Mouse (Mus musculus): ENCODE data around the gene Afmid. TPM values are rescaled to one million over a fixed set of nuclear protein-coding genes. Genes with fewer than 3 reads are reported as not detected.

Gene Afmid
- total and polyA plus RNA-seq, 3 experiments, result 5.0 to 7.5 (median 7.3) TPM

DNA sequence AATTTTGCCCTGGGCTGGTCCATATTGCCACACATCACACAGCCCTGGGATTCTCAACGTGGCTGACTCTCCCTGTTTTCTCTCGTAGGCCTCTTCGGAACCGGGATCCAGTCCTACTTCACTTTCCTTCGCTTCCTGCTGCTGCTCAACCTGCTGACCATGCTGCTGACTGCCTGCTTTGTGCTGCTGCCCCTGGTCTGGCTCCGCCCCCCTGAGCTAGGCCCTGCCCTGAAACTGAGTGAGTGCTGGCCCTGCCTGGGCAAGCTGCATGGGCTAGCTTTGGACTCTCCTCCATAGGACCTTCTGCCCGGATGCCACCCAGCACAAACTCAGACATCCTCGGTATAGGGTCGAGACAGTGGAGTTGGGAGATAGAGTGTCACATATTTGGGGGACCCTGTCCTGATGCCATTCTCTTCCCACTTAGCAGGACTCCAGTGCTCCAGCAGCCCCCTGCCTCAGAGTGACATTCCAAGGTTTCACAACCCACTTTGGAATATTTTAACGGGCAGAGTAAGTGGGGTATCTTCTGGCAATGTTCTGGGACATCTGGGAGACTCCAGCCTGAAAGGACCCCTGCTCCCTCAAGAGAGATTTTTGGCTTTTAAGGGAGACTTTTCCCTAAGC is 41.9 kb upstream of the Afmid start:
- no peak for TF ChIP-seq POLR2AphosphoS2 (IDR thresholded peaks at IDR 0.05; ENCODE audit: low read depth, low read length)
- TF ChIP-seq MAZ (IDR thresholded peaks at IDR 0.05; ENCODE audit: low read depth, low read length), result no peak
- no peak for TF ChIP-seq HCFC1 (IDR thresholded peaks at IDR 0.05; ENCODE audit: low read depth, low read length)
- in situ Hi-C loops (cut with MboI; ENCODE audit: low pct_ligation_motif_present, low pct_unique_long_range_greater_than_20kb, low sequenced_read_pairs) (no loop called here), dilution Hi-C loops (cut with MboI; ENCODE audit: extremely low pct_ligation_motif_present, extremely low pct_unique_long_range_greater_than_20kb, low sequenced_read_pairs) (no loop called here)
- no peaks in the 10 kb centered on the region for H3K79me2 ChIP-seq (replicated peaks; ENCODE audit: control insufficient read depth, extremely low read depth, insufficient read depth, poor library complexity, severe bottlenecking)
- peaks cover 0 to 34% of the 10 kb centered on the region in 2 experiments for H3K36me3 ChIP-seq (replicated peaks in 1 of 2; ENCODE audit: control insufficient read depth in 1 of 2, insufficient read depth in 1 of 2, low read length in 1 of 2)
- H3K27me3 ChIP-seq (replicated peaks), result no peaks in the 10 kb centered on the region
- peaks cover 8 to 43% of the 10 kb centered on the region in 2 experiments; a peak in 3 of 4 replicates for H3K4me1 ChIP-seq (ENCODE audit: control insufficient read depth in 1 of 2, insufficient read depth in 2 of 2)
- H3K4me3 ChIP-seq (replicated peaks in 1 of 3; ENCODE audit: low read depth in 2 of 3, low read length in 2 of 3, poor library complexity in 1 of 3), result no peak overlapping the region
- no peak overlapping the region for H3K4me2 ChIP-seq (ENCODE audit: insufficient read depth, low read depth, poor library complexity, severe bottlenecking)
- H3K9ac ChIP-seq (ENCODE audit: insufficient read depth, low read depth), result no peak overlapping the region
- no peaks in the 10 kb centered on the region for H3K9me3 ChIP-seq (replicated peaks; ENCODE audit: low read length)
- no peak for DNase-seq (ENCODE audit: extremely low read depth)
- no peak overlapping the region for H3K27ac ChIP-seq (ENCODE audit: insufficient read depth, low read depth)

DNA sequence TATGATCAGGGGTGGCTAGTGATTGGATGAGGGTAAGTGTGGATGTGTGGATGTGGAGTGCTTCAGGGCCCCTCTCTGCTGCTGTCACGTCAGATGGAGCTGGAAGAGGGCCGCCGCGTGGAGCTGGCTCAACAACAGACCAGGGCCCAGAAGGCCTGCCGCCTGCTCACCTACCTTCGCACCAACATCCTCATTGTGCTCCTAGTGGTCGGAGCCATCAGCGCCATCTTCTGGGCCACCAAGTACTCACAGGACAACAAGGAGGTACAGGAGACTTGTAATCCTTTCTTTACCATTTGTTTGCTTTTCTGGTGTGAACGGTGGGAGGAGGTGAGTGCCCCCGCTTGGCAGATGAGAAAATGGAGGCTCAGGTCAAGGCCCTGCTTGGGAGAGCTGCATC is 39.4 kb upstream of the Afmid start:
- Histone ChIP-seq H3K4me2 (ENCODE audit: insufficient read depth, low read depth, poor library complexity, severe bottlenecking) (no peak overlapping the region), H3K9ac (ENCODE audit: insufficient read depth, low read depth) (no peak overlapping the region), H3K79me2 (replicated peaks; ENCODE audit: control insufficient read depth, extremely low read depth, insufficient read depth, poor library complexity, severe bottlenecking) (no peaks in the 10 kb centered on the region), H3K4me3 (replicated peaks in 1 of 3; ENCODE audit: low read depth in 2 of 3, low read length in 2 of 3, poor library complexity in 1 of 3) (no peak overlapping the region), H3K9me3 (replicated peaks; ENCODE audit: low read length) (no peaks in the 10 kb centered on the region), H3K4me1 (ENCODE audit: control insufficient read depth in 1 of 2, insufficient read depth in 2 of 2) (peaks cover 12 to 48% of the 10 kb centered on the region in 2 experiments), H3K27me3 (replicated peaks) (no peaks in the 10 kb centered on the region), H3K36me3 (replicated peaks in 1 of 2; ENCODE audit: control insufficient read depth in 1 of 2, insufficient read depth in 1 of 2, low read length in 1 of 2) (peaks cover 0 to 39% of the 10 kb centered on the region in 2 experiments), H3K27ac (ENCODE audit: insufficient read depth, low read depth) (no peak overlapping the region)
- dilution Hi-C loops (cut with MboI; ENCODE audit: extremely low pct_ligation_motif_present, extremely low pct_unique_long_range_greater_than_20kb, low sequenced_read_pairs) (no loop called here), in situ Hi-C loops (cut with MboI; ENCODE audit: low pct_ligation_motif_present, low pct_unique_long_range_greater_than_20kb, low sequenced_read_pairs) (no loop called here)
- peak; percentile 89 for DNase-seq (ENCODE audit: extremely low read depth)
- peak; percentile 29 to 91; a peak in 3 of 4 replicates for TF ChIP-seq CTCF (conservative IDR thresholded peaks at IDR 0.05 in 1 of 2, IDR thresholded peaks at IDR 0.05 in 1 of 2; ENCODE audit: low read depth in 2 of 2, low read length in 2 of 2)
- no peak for TF ChIP-seq CHD1 (IDR thresholded peaks at IDR 0.05; ENCODE audit: low read depth, low read length)
- TF ChIP-seq RCOR1 (conservative IDR thresholded peaks at IDR 0.05; ENCODE audit: low read depth, low read length), result no peak
- TF ChIP-seq MYC (IDR thresholded peaks at IDR 0.05; ENCODE audit: low read depth, low read length), result peak; percentile 56; the same call in 1 of the 2 replicates
- TF ChIP-seq CHD2 (IDR thresholded peaks at IDR 0.05; ENCODE audit: low read length), result no peak
- peak; percentile 41; the same call in 1 of the 2 replicates for TF ChIP-seq POLR2A (IDR thresholded peaks at IDR 0.05; ENCODE audit: low read depth, low read length)
- TF ChIP-seq ZC3H11A (IDR thresholded peaks at IDR 0.05; ENCODE audit: low read depth, low read length), result no peak
- no peak for TF ChIP-seq HCFC1 (IDR thresholded peaks at IDR 0.05; ENCODE audit: low read depth, low read length)
- peak; percentile 91 for TF ChIP-seq SMC3 (IDR thresholded peaks at IDR 0.05; ENCODE audit: low read depth, low read length)
- peak; percentile 75 for TF ChIP-seq RAD21 (IDR thresholded peaks at IDR 0.05; ENCODE audit: low read depth, low read length)
- TF ChIP-seq TCF12 (IDR thresholded peaks at IDR 0.05; ENCODE audit: low read depth, low read length), result peak; percentile 16; the same call in 1 of the 2 replicates
- TF ChIP-seq PAX5 (IDR thresholded peaks at IDR 0.05; ENCODE audit: low read length), result no peak
